Mouse (Mus musculus) hindbrain, embryonic 11.5 days (tissue): Measurements from ENCODE around the gene Rpl32. TPM values are rescaled to one million over a fixed set of nuclear protein-coding genes. Genes with fewer than 3 reads are reported as not detected.
"Not testable (repeated sequence)": the region's sequence is repeated elsewhere in the genome, so short reads cannot be mapped to it uniquely, and the experiment has no call there.

ENCODE experiments used
- ATAC-seq: fragments of 200-750 bp; cut with Nextera tagmentation; 2 replicates; pipeline ENCODE4 v1.8.0; 2017; ENCODE audit warnings: mild to moderate bottlenecking, moderate TSS enrichment, moderate library complexity; ENCODE audit not compliant: low FRiP score
- DNase-seq: peaks from one replicate; pipeline ENCODE4 v3.0.0-alpha.2; 2015; ENCODE audit warnings: low spot score
- H3K27ac ChIP-seq: fragments of 300-500 bp; sonication (generic); 2 replicates; pipeline ENCODE4 v1.5.1; 2014; ENCODE audit warnings: mild to moderate bottlenecking, low read depth, low read length
- H3K27me3 ChIP-seq: fragments of 300-500 bp; sonication (generic); 2 replicates; pipeline ENCODE4 v1.6.1; 2014; ENCODE audit warnings: mild to moderate bottlenecking, low read length, moderate library complexity, mixed read lengths; ENCODE audit not compliant: control insufficient read depth, insufficient read depth
- H3K36me3 ChIP-seq: fragments of 300-500 bp; sonication (generic); 2 replicates; pipeline ENCODE4 v1.6.1; 2014; ENCODE audit warnings: mild to moderate bottlenecking, low read length, moderate library complexity, mixed read lengths; ENCODE audit not compliant: control insufficient read depth, insufficient read depth
- H3K4me1 ChIP-seq: fragments of 300-500 bp; sonication (generic); replicated peaks from 2 replicates; pipeline ENCODE4 v1.6.1; 2014; ENCODE audit warnings: low read length, mixed read lengths; ENCODE audit not compliant: control insufficient read depth, insufficient read depth
- H3K4me2 ChIP-seq: fragments of 300-500 bp; sonication (generic); replicated peaks from 2 replicates; pipeline ENCODE4 v1.6.1; 2014; ENCODE audit warnings: mild to moderate bottlenecking, low read depth, low read length
- H3K4me3 ChIP-seq: fragments of 300-500 bp; sonication (generic); 2 replicates; pipeline ENCODE4 v1.5.1; 2014; ENCODE audit warnings: low read depth, low read length
- H3K9ac ChIP-seq: fragments of 300-500 bp; sonication (generic); 2 replicates; pipeline ENCODE4 v1.6.1; 2014; ENCODE audit warnings: low read depth, low read length
- H3K9me3 ChIP-seq: fragments of 300-500 bp; sonication (generic); 2 replicates; pipeline ENCODE4 v1.6.1; 2016; ENCODE audit warnings: low read length; ENCODE audit not compliant: control insufficient read depth
- WGBS: fragments of 180-500 bp; shearing (Covaris S2); extraction: QIAGEN DNeasy Blood & Tissue Kit; methylation state at CpG from one replicate; pipeline ENCODE4 v1.1.7; 2014; 5-methylcytosine and 5-hydroxymethylcytosine counted together
- polyA plus RNA-seq: library from polyadenylated mRNA; unstranded; fragments of >200 nt; fragmentation: Nextera tagmentation; extraction: Ambion mirVana; gene quantifications from 2 replicates; pipeline ENCODE4 v1.2.1, GENCODE M21; 2014

Rpl32 gene
- polyA plus RNA-seq, 1 experiment from 2014 or later: 1,778 TPM

- no peak overlapping the region for H3K27ac ChIP-seq
- peak; percentile 73 for DNase-seq
- no peak overlapping the region for H3K4me2 ChIP-seq
- no peaks in the 10 kb centered on the region for H3K27me3 ChIP-seq
- H3K36me3 ChIP-seq: 0 out of 2 replicates have a peak, but pooled peaks cover 3% of the 10 kb centered on the region
- ATAC-seq: no peak
- H3K9me3 ChIP-seq: no peaks in the 10 kb centered on the region
- H3K4me3 ChIP-seq: no peak overlapping the region
- no peak overlapping the region for H3K9ac ChIP-seq
- WGBS: 41% methylated on average over 7 of the region's 8 CpGs
- H3K4me1 ChIP-seq: no peaks in the 10 kb centered on the region
Observed at GRCm38 (mm10) chr6:115846640-115847411, 38.3 kb upstream of the Rpl32 start.

GRCm38 (mm10) chr6:115845006-115845405 is 36.5 kb upstream of the Rpl32 start:
- no peak for ATAC-seq
- 0 out of 2 replicates have a peak, but pooled peaks cover 3% of the 10 kb centered on the region for H3K36me3 ChIP-seq
- no peaks in the 10 kb centered on the region for H3K27me3 ChIP-seq
- no peaks in the 10 kb centered on the region for H3K9me3 ChIP-seq
- 96% methylated on average over 4 of the region's 4 CpGs for WGBS
- no peak overlapping the region for H3K9ac ChIP-seq
- H3K27ac ChIP-seq: no peak overlapping the region
- no peak overlapping the region for H3K4me3 ChIP-seq
- H3K4me1 ChIP-seq: no peaks in the 10 kb centered on the region
- DNase-seq: no peak
- H3K4me2 ChIP-seq: no peak overlapping the region

- DNase-seq (no peak), ATAC-seq (no peak)
- peak overlapping the region; percentile 68 for H3K4me2 ChIP-seq
- peak overlapping the region; percentile 32 for H3K4me3 ChIP-seq
- no peak overlapping the region; the same call in 1 of the 2 replicates for H3K9ac ChIP-seq
- WGBS: 77% methylated on average over 5 of the region's 5 CpGs
- H3K36me3 ChIP-seq: no peaks in the 10 kb centered on the region
- H3K9me3 ChIP-seq: no peaks in the 10 kb centered on the region
- H3K4me1 ChIP-seq: 0 out of 2 replicates have a peak, but pooled peaks cover 3% of the 10 kb centered on the region
- no peaks in the 10 kb centered on the region for H3K27me3 ChIP-seq
- H3K27ac ChIP-seq: no peak overlapping the region
Observed at GRCm38 (mm10) chr6:115838745-115839144, 30.2 kb upstream of the Rpl32 start.

- Histone ChIP-seq H3K4me1 (0 out of 2 replicates have a peak, but pooled peaks cover 3% of the 10 kb centered on the region), H3K4me3 (peak within 1 kb of the TSS; percentile 32), H3K27ac (no peak within 1 kb of the TSS), H3K4me2 (peak within 1 kb of the TSS; percentile 68), H3K9me3 (no peaks in the 10 kb centered on the region), H3K27me3 (no peaks in the 10 kb centered on the region), H3K36me3 (no peaks in the 10 kb centered on the region), H3K9ac (peak within 1 kb of the TSS; percentile 46; the same call in 1 of the 2 replicates)
- 2% methylated on average over 19 of the region's 19 CpGs for whole genome bisulfite sequencing
- ATAC-seq (peak; percentile 93), DNase-seq (peak; percentile 76)
Observed at GRCm38 (mm10) chr6:115838161-115838597, 29.6 kb upstream of the Rpl32 start, which contains the start of gene Efcab12. Gene Efcab12, minus strand, starts transcription at chr6:115838412.

- no peak overlapping the region for H3K4me2 ChIP-seq
- no peaks in the 10 kb centered on the region for H3K36me3 ChIP-seq
- H3K4me3 ChIP-seq: no peak overlapping the region
- H3K27me3 ChIP-seq: no peaks in the 10 kb centered on the region
- DNase-seq: no peak
- no peak overlapping the region for H3K27ac ChIP-seq
- no peaks in the 10 kb centered on the region for H3K9me3 ChIP-seq
- no peak for ATAC-seq
- 0 out of 2 replicates have a peak, but pooled peaks cover 3% of the 10 kb centered on the region for H3K4me1 ChIP-seq
- no peak overlapping the region for H3K9ac ChIP-seq
Observed at GRCm38 (mm10) chr6:115833861-115834260, 25.3 kb upstream of the Rpl32 start.

GRCm38 (mm10) chr6:115832152-115832850 is 23.8 kb upstream of the Rpl32 start:
- Histone ChIP-seq H3K9me3 (no peaks in the 10 kb centered on the region), H3K27me3 (no peaks in the 10 kb centered on the region), H3K4me3 (no peak overlapping the region), H3K36me3 (no peaks in the 10 kb centered on the region), H3K9ac (no peak overlapping the region), H3K27ac (no peak overlapping the region), H3K4me2 (no peak overlapping the region), H3K4me1 (no peaks in the 10 kb centered on the region)
- DNase-seq: no peak
- WGBS: 83% methylated on average over 2 of the region's 2 CpGs
- no peak for ATAC-seq

GRCm38 (mm10) chr6:115830779-115831601 is 22.4 kb upstream of the Rpl32 start:
- Histone ChIP-seq H3K36me3 (no peaks in the 10 kb centered on the region), H3K9me3 (no peaks in the 10 kb centered on the region), H3K4me2 (no peak overlapping the region), H3K27me3 (no peaks in the 10 kb centered on the region), H3K9ac (no peak overlapping the region), H3K4me1 (no peaks in the 10 kb centered on the region), H3K4me3 (no peak overlapping the region), H3K27ac (no peak overlapping the region)
- 85% methylated on average over 6 of the region's 6 CpGs for WGBS
- DNase-seq: no peak
- ATAC-seq: no peak

GRCm38 (mm10) chr6:115823850-115824464 is 15.4 kb upstream of the Rpl32 start:
- H3K4me2 ChIP-seq, H3K9ac ChIP-seq, H3K27ac ChIP-seq, H3K27me3 ChIP-seq, H3K36me3 ChIP-seq, H3K9me3 ChIP-seq, H3K4me1 ChIP-seq, H3K4me3 ChIP-seq: not testable (repeated sequence)
- ATAC-seq (peak; percentile 92), DNase-seq (peak; percentile 85)
- WGBS: 1% methylated on average over 4 of the region's 11 CpGs
